ENCODE assay signal across 15 mouse cellular contexts in genomic region chr12:79530275-79530902, GRCm38 (mm10).
DNase-seq lines count a peak whose midpoint lies in the region; ATAC-seq lines count a peak whose summit lies in the region.
"Had no signal": no experiment of that assay in that cellular context is flagged by ENCODE, and none has a peak within 500 bp of the region (broad histone marks: within the 10 kb centered on the region; RNA-seq: fewer than 3 reads in every experiment).

No protein-coding gene starts in this region.

- ATAC-seq in hindbrain, embryonic 12.5 days (ENCODE audit: low FRiP score): no peak
- no peak for ATAC-seq in hindbrain, embryonic 16.5 days
- no peak for ATAC-seq in midbrain, embryonic 12.5 days (ENCODE audit: low FRiP score, low read depth)
- ATAC-seq in midbrain, embryonic 11.5 days (ENCODE audit: low FRiP score): no peak
- ATAC-seq in forebrain, embryonic 15.5 days (replicated peaks): no peak
- ATAC-seq: inflammation-experienced regulatory T-cells, adult 6 months had no signal

- H3K4me2 ChIP-seq in hindbrain, embryonic 12.5 days (replicated peaks): no peak overlapping the region
- H3K4me2 ChIP-seq in hindbrain, embryonic 16.5 days (ENCODE audit: low read length): no peak overlapping the region
- no peak overlapping the region for H3K4me2 ChIP-seq in midbrain, embryonic 12.5 days (replicated peaks)
- no peak overlapping the region for H3K4me2 ChIP-seq in midbrain, embryonic 11.5 days
- no peak overlapping the region for H3K4me2 ChIP-seq in forebrain, embryonic 15.5 days (replicated peaks)

- peak overlapping the region; percentile 12; the same call in 1 of the 2 replicates for H3K27ac ChIP-seq in hindbrain, embryonic 12.5 days
- no peak overlapping the region for H3K27ac ChIP-seq in hindbrain, embryonic 16.5 days (ENCODE audit: low read depth, low read length)
- peak overlapping the region; percentile 56 for H3K27ac ChIP-seq in midbrain, embryonic 12.5 days (replicated peaks)
- no peak overlapping the region; the same call in 1 of the 2 replicates for H3K27ac ChIP-seq in midbrain, embryonic 11.5 days (ENCODE audit: low read depth, low read length)
- H3K27ac ChIP-seq in forebrain, embryonic 15.5 days (replicated peaks): 0 out of 2 replicates have a peak overlapping the region, but pooled peaks have one; percentile 2
- H3K27ac ChIP-seq: heart, adult 2 months had no signal

- 0 out of 2 replicates have a peak, but pooled peaks cover 2% of the 10 kb centered on the region for H3K27me3 ChIP-seq in hindbrain, embryonic 12.5 days
- no peaks in the 10 kb centered on the region for H3K27me3 ChIP-seq in hindbrain, embryonic 16.5 days (replicated peaks; ENCODE audit: control insufficient read depth, insufficient read depth, low read length)
- H3K27me3 ChIP-seq in midbrain, embryonic 12.5 days: peaks cover 7% of the 10 kb centered on the region; the same call in 1 of the 2 replicates
- H3K27me3 ChIP-seq in midbrain, embryonic 11.5 days (ENCODE audit: control insufficient read depth, insufficient read depth, low read length): no peaks in the 10 kb centered on the region
- H3K27me3 ChIP-seq in forebrain, embryonic 15.5 days: no peaks in the 10 kb centered on the region
- H3K27me3 ChIP-seq: megakaryocyte, embryonic 14.5 days had no signal

- no peaks in the 10 kb centered on the region for H3K36me3 ChIP-seq in hindbrain, embryonic 12.5 days
- H3K36me3 ChIP-seq in hindbrain, embryonic 16.5 days (ENCODE audit: control insufficient read depth, insufficient read depth, low read length): no peaks in the 10 kb centered on the region
- no peaks in the 10 kb centered on the region for H3K36me3 ChIP-seq in midbrain, embryonic 12.5 days
- no peaks in the 10 kb centered on the region for H3K36me3 ChIP-seq in midbrain, embryonic 11.5 days (ENCODE audit: control insufficient read depth, insufficient read depth, low read length)
- H3K36me3 ChIP-seq in forebrain, embryonic 15.5 days: no peaks in the 10 kb centered on the region
- H3K36me3 ChIP-seq: G1E had no signal

- 0 out of 2 replicates have a peak, but pooled peaks cover 4% of the 10 kb centered on the region for H3K9me3 ChIP-seq in hindbrain, embryonic 12.5 days (replicated peaks)
- no peaks in the 10 kb centered on the region for H3K9me3 ChIP-seq in hindbrain, embryonic 16.5 days (ENCODE audit: control insufficient read depth, low read length)
- H3K9me3 ChIP-seq in midbrain, embryonic 12.5 days: no peaks in the 10 kb centered on the region
- H3K9me3 ChIP-seq in midbrain, embryonic 11.5 days (ENCODE audit: control insufficient read depth, low read length): no peaks in the 10 kb centered on the region
- H3K9me3 ChIP-seq in forebrain, embryonic 15.5 days: no peaks in the 10 kb centered on the region; the same call in 1 of the 2 replicates
- H3K9me3 ChIP-seq: G1E had no signal

- no peak overlapping the region for H3K4me3 ChIP-seq in hindbrain, embryonic 12.5 days
- H3K4me3 ChIP-seq in hindbrain, embryonic 16.5 days (ENCODE audit: low read length): no peak overlapping the region
- H3K4me3 ChIP-seq in midbrain, embryonic 12.5 days: no peak overlapping the region
- no peak overlapping the region for H3K4me3 ChIP-seq in midbrain, embryonic 11.5 days (ENCODE audit: low read depth, low read length)
- H3K4me3 ChIP-seq in forebrain, embryonic 15.5 days: no peak overlapping the region
- H3K4me3 ChIP-seq: heart, adult 2 months; megakaryocyte, embryonic 14.5 days had no signal

- H3K4me1 ChIP-seq in hindbrain, embryonic 12.5 days: peaks cover 22% of the 10 kb centered on the region
- no peaks in the 10 kb centered on the region for H3K4me1 ChIP-seq in hindbrain, embryonic 16.5 days (ENCODE audit: control insufficient read depth, insufficient read depth, low read depth, low read length)
- peaks cover 22% of the 10 kb centered on the region for H3K4me1 ChIP-seq in midbrain, embryonic 12.5 days
- H3K4me1 ChIP-seq in midbrain, embryonic 11.5 days (ENCODE audit: control insufficient read depth, insufficient read depth, low read length): peaks cover 13% of the 10 kb centered on the region
- peaks cover 23% of the 10 kb centered on the region for H3K4me1 ChIP-seq in forebrain, embryonic 15.5 days
- H3K4me1 ChIP-seq: megakaryocyte, embryonic 14.5 days had no signal

- WGBS in hindbrain, embryonic 12.5 days: 50% methylated on average over 10 of the region's 10 CpGs
- 43% methylated on average over 10 of the region's 10 CpGs for WGBS in hindbrain, embryonic 16.5 days
- 44% methylated on average over 10 of the region's 10 CpGs for WGBS in midbrain, embryonic 12.5 days
- 51% methylated on average over 10 of the region's 10 CpGs for WGBS in midbrain, embryonic 11.5 days
- WGBS in forebrain, embryonic 15.5 days: 15% methylated on average over 10 of the region's 10 CpGs

- intact Hi-C loops in left cerebral cortex, postnatal 36 days (cut with DNase I): no loop called here

- H3K9ac ChIP-seq in hindbrain, embryonic 12.5 days: no peak overlapping the region
- H3K9ac ChIP-seq in hindbrain, embryonic 16.5 days (ENCODE audit: low read depth, low read length): no peak overlapping the region
- no peak overlapping the region for H3K9ac ChIP-seq in midbrain, embryonic 12.5 days (replicated peaks)
- H3K9ac ChIP-seq in midbrain, embryonic 11.5 days (ENCODE audit: low read length): no peak overlapping the region
- H3K9ac ChIP-seq in forebrain, embryonic 15.5 days (replicated peaks): no peak overlapping the region

- DNase-seq in midbrain, embryonic 11.5 days (ENCODE audit: low spot score, missing footprints): no peak
- DNase-seq in spleen, postnatal 14 days (ENCODE audit: low spot score in 2 of 2): no peak
- no peak for DNase-seq in left cerebral cortex, postnatal 36 days (ENCODE audit: low spot score in 2 of 2)
- DNase-seq: adrenal gland, postnatal 36 days; cerebellum, postnatal 36 days; heart, adult 2 months; heart, postnatal 10 days; liver had no signal

Comparison
In these comparisons a context has a peak if more than half of its experiments do, and no peak if none do; other contexts are left out.
1. H3K27ac ChIP-seq: peak in hindbrain, embryonic 12.5 days (single experiment), midbrain, embryonic 12.5 days (single experiment) and forebrain, embryonic 15.5 days (single experiment); none in hindbrain, embryonic 16.5 days (single experiment) and midbrain, embryonic 11.5 days (single experiment).